Mouse (Mus musculus): ENCODE measurements around the gene Smox.

Gene Smox

GRCm38 (mm10) chr2:131486046-131486445 lies 5.2 kb upstream of the Smox start:
- no peak for DNase-seq

- no peak for DNase-seq
Observed at GRCm38 (mm10) chr2:131487337-131487736, 4.0 kb upstream of the Smox start.

- DNase-seq, result no peak
Observed at GRCm38 (mm10) chr2:131488261-131488660, 3.0 kb upstream of the Smox start.

DNA sequence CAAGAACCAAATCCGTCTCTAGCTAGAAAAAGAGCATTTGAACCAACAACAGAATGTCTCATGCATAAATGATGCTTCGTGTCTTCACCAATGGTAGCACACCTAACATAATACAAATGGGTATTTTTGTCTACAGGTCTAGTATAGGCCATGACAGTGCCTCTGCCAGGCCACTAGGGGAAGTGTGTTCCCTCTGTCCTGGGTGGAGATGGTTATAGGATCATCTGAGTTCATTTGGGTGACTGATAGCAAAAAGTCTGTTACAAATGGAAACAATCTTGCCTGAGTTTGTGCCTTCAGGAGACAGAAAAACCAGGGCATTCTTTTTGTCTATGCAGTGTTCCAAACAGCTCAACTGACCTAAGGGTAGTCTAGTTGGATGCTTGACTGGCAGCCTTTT lies 2.4 kb upstream of the Smox start:
- no peak for DNase-seq

DNA sequence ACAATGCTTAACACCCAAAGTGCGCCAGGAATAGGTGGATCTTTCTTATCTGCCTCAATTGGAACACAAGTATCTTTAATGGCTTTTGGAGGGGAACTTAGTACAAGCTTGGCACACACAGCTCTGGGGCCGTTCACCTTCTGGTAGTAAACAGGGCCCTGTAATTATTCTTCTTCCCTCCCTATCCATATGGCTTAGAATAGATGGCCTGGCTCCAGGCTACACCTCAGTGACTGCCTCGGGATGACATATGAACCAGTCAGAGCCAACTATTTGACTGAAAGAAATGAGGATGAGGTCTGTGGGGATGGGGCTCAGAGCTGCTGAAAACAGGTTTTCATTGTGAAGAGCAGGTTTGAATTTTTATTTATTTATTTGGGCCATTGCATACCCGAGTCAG lies 1.7 kb upstream of the Smox start:
- DNase-seq, result no peak

GRCm38 (mm10) chr2:131491707-131492595 lies 655 bp downstream of the Smox start:
- peak; percentile 79 for DNase-seq

- DNase-seq, result no peak
Observed at GRCm38 (mm10) chr2:131492596-131493139, 1.4 kb downstream of the Smox start.

DNA sequence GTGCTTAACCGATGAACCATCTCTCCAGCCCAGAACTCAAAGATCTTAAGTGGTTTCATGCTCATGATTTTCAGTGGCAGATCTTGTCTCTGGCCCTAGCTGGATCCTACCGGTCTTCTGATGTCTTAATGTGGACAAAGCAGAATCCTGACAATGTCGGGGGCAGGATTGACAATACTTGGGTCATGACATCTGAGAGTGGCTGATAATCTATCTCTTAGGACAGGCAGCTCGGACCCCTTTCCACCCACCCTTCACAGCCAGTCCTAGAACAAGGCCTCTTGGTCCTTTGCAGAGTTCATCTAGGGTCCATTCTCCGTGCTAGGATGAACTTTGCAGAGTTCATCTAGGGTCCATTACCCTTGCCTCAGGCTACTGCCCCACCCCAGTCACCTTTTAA lies 2.1 kb downstream of the Smox start:
- DNase-seq, result no peak

DNA sequence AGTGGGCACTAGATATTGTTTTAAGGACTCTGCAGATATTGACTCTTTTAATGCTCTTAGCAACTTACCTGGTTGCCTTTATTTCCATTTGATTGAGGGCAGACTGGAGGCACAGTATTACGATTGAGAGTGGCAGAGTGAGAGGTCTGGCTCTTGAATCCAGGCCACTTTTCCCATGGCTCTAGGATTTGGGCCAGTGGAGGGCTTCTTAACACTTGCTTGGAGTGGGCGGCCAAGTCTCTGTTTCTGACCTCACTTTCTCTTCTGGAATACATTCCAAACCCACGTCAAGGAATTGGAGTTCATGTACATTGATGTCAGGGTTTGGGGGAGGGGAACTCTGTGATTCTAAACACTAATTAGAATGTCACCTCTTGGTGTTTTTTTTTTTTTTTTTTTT lies 4.0 kb downstream of the Smox start:
- DNase-seq, result no peak

GRCm38 (mm10) chr2:131496125-131496820 lies 5.0 kb downstream of the Smox start:
- DNase-seq, result no peak

DNA sequence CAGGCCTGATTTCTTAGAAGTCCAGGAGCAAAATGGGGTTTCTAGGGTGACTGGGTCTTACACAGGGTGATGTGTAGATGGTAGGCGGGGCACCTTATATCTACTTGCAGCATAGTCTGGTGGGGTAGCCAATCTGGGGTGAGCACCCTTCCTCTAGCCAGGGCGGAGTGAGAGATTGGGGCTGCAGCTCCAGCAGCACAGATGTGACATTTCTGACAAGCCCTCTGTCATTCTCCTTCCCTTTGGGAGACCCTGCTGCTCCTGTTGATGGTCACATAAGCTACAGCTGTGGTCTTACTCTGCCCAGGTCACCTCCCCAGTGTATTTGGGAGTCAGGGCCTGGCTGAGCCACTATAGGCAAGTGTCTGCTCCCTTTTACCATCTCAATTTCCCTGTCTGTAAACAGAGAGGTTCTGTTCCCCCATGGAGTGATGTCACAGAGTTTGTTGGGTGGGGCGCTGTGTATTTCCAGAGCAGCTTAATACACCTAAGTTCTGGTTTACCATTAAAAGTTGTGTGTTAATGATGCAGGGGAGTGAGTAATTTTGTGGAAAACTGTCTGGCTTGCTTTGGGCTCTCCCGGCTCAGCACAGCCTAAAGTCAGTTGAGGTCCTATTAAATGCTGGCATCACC lies 6.0 kb downstream of the Smox start:
- no peak for DNase-seq

DNA sequence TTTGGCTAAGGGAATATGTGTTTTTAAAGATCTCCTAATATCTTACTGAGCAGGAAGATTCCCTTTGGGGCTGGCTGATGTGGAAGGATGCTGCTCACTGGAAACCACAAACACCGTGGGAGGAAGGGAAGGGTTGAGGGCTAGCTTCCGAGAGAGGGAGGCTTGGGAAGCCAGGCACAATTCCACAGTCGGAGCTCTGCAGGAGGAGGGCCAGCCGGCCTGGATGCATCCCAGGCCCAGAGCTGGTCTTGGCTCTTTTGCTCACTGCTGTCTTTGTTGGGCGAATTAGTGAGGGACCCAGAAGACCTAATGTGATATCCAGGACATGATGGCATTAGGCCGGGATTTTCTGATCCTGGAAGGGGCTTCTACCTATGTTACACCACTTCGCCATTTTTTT lies 6.9 kb downstream of the Smox start:
- DNase-seq, result no peak

- DNase-seq, result no peak
Observed at GRCm38 (mm10) chr2:131499290-131499845, 8.1 kb downstream of the Smox start.

GRCm38 (mm10) chr2:131501886-131502285 lies 10.6 kb downstream of the Smox start:
- no peak for DNase-seq

- DNase-seq, result no peak
Observed at GRCm38 (mm10) chr2:131502561-131502960, 11.3 kb downstream of the Smox start.

- no peak for DNase-seq
Observed at GRCm38 (mm10) chr2:131505431-131505830, 14.1 kb downstream of the Smox start.

- no peak for DNase-seq
Observed at GRCm38 (mm10) chr2:131506358-131506757, 15.1 kb downstream of the Smox start.

DNA sequence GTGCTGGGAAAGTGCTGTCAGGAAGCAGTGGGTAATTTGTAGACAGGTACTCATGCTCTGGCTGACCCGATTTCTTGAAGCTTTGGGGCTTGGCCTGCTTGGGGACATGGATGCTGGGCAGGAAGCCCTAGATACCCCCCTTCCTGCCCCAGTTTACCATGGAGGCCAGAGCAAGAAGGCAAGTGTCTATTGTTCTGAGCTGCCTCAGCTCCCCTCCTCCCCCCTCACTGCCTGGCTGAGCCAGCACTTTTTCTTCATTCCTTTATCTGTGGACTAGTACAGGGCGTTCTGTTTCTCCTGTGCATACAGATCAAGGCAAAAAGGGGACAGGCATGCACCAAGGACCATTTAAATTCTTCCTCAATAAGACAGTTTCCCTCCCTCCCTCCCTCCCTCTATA lies 17.2 kb downstream of the Smox start:
- peak; percentile 80 for DNase-seq

GRCm38 (mm10) chr2:131509671-131510313 lies 18.5 kb downstream of the Smox start:
- peak; percentile 86 for DNase-seq

- DNase-seq, result no peak
Observed at GRCm38 (mm10) chr2:131510531-131510930, 19.2 kb downstream of the Smox start.

DNA sequence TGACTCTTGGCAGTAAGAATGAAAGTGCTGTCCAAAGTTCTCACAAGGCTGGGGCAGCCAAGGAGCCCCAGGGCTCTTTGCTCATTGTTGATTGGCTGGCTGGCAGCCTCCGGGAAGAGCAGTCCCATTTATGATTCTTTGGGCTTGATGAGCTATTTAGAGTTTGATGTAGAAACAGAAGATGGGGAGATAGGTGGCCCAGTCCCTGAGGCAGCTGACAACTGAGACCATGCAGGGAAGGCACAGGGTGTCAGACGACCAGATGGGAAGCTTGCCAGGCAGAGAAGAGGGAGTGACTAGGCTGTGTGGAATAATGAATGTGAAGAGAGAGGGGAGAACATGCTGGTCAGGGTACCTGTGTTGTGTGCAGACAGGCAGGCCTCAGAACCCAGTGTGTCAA lies 22.2 kb downstream of the Smox start:
- DNase-seq, result no peak

- no peak for DNase-seq
Observed at GRCm38 (mm10) chr2:131514055-131514621, 22.8 kb downstream of the Smox start.

Data from layer of hippocampus, adult 9-11 months (tissue).